Comparison of ENCODE assay signal across 28 mouse cellular contexts in genomic region chr2:44535136-44535675, GRCm38 (mm10).
A peak's percentile ranks its signal among the peaks of the same experiment; 100 is the strongest.
DNase-seq lines count a peak whose midpoint lies in the region; ATAC-seq and TF ChIP-seq lines count a peak whose summit lies in the region.
"Had no signal": no experiment of that assay in that cellular context is flagged by ENCODE, and none has a peak within 500 bp of the region (broad histone marks: within the 10 kb centered on the region; RNA-seq: fewer than 3 reads in every experiment).

No protein-coding gene starts in this region.

- intact Hi-C loops in gastrocnemius, adult 2 months (cut with DNase I) = no loop called here

- 0 out of 2 replicates have a peak, but pooled peaks cover 7% of the 10 kb centered on the region for H3K4me1 ChIP-seq in heart, postnatal 0 days (ENCODE audit: control insufficient read depth, insufficient read depth)
- no peaks in the 10 kb centered on the region for H3K4me1 ChIP-seq in heart, embryonic 11.5 days (ENCODE audit: control insufficient read depth, insufficient read depth, low read length)
- no peaks in the 10 kb centered on the region for H3K4me1 ChIP-seq in lung, postnatal 0 days (ENCODE audit: insufficient read depth, low read depth, low read length)
- H3K4me1 ChIP-seq in lung, adult 2 months (ENCODE audit: control insufficient read depth, insufficient read depth, low read length) = no peaks in the 10 kb centered on the region
- H3K4me1 ChIP-seq: hindbrain, embryonic 15.5 days; liver, embryonic 12.5 days; midbrain, embryonic 15.5 days; neural tube, embryonic 13.5 days; stomach, embryonic 15.5 days had no signal

- H3K9me3 ChIP-seq in heart, postnatal 0 days (replicated peaks; ENCODE audit: control insufficient read depth, low read length) = no peaks in the 10 kb centered on the region
- H3K9me3 ChIP-seq in heart, embryonic 11.5 days (replicated peaks; ENCODE audit: control insufficient read depth, low read length) = no peaks in the 10 kb centered on the region
- H3K9me3 ChIP-seq in lung, postnatal 0 days (ENCODE audit: low read length) = no peaks in the 10 kb centered on the region
- H3K9me3 ChIP-seq: forebrain, embryonic 10.5 days; heart, embryonic 13.5 days; hindbrain, embryonic 15.5 days; limb, embryonic 13.5 days; liver, embryonic 12.5 days; midbrain, embryonic 15.5 days; neural tube, embryonic 13.5 days; stomach, embryonic 15.5 days had no signal

- no peak for ATAC-seq in heart, postnatal 0 days (ENCODE audit: insufficient read depth, low read depth)
- no peak for ATAC-seq in heart, embryonic 11.5 days (replicated peaks; ENCODE audit: insufficient number of reproducible peaks, low FRiP score, low TSS enrichment)
- no peak for ATAC-seq in lung, postnatal 0 days
- ATAC-seq: forebrain, embryonic 16.5 days; intestine, embryonic 16.5 days; liver, embryonic 12.5 days; midbrain, embryonic 15.5 days had no signal

- H3K27ac ChIP-seq in gastrocnemius, adult 2 months = peak overlapping the region; percentile 50
- H3K27ac ChIP-seq in heart, postnatal 0 days (ENCODE audit: low read depth) = peak overlapping the region; percentile 44; the same call in 1 of the 2 replicates
- H3K27ac ChIP-seq in heart, embryonic 11.5 days (ENCODE audit: low read depth, low read length) = no peak overlapping the region
- H3K27ac ChIP-seq in lung, postnatal 0 days (ENCODE audit: low read length) = no peak overlapping the region
- H3K27ac ChIP-seq: forebrain, embryonic 10.5 days; heart, embryonic 13.5 days; hindbrain, embryonic 15.5 days; limb, embryonic 13.5 days; liver, embryonic 12.5 days; midbrain, embryonic 15.5 days; neural tube, embryonic 13.5 days; stomach, embryonic 15.5 days had no signal

- no peak for TF ChIP-seq POLR2A in lung, adult 2 months (IDR thresholded peaks at IDR 0.05; ENCODE audit: borderline replicate concordance, extremely low read depth, low read depth, low read length)

- H3K27me3 ChIP-seq in heart, postnatal 0 days (ENCODE audit: control insufficient read depth, insufficient read depth, low read length) = no peaks in the 10 kb centered on the region
- no peaks in the 10 kb centered on the region for H3K27me3 ChIP-seq in heart, embryonic 11.5 days (ENCODE audit: control insufficient read depth, insufficient read depth, low read length)
- no peaks in the 10 kb centered on the region for H3K27me3 ChIP-seq in lung, postnatal 0 days (replicated peaks; ENCODE audit: insufficient read depth, low read length)
- H3K27me3 ChIP-seq: heart, embryonic 13.5 days; hindbrain, embryonic 15.5 days; limb, embryonic 13.5 days; liver, embryonic 12.5 days; midbrain, embryonic 15.5 days; neural tube, embryonic 13.5 days; stomach, embryonic 15.5 days had no signal

- no peaks in the 10 kb centered on the region for H3K36me3 ChIP-seq in heart, postnatal 0 days (replicated peaks; ENCODE audit: control insufficient read depth, insufficient read depth, low read length)
- H3K36me3 ChIP-seq in heart, embryonic 11.5 days (ENCODE audit: control insufficient read depth, insufficient read depth, low read length) = no peaks in the 10 kb centered on the region
- H3K36me3 ChIP-seq in lung, postnatal 0 days (ENCODE audit: insufficient read depth, low read length) = no peaks in the 10 kb centered on the region
- H3K36me3 ChIP-seq: forebrain, embryonic 10.5 days; heart, embryonic 13.5 days; hindbrain, embryonic 15.5 days; limb, embryonic 13.5 days; liver, embryonic 12.5 days; midbrain, embryonic 15.5 days; neural tube, embryonic 13.5 days; stomach, embryonic 15.5 days had no signal

- no peak overlapping the region for H3K9ac ChIP-seq in heart, postnatal 0 days (replicated peaks; ENCODE audit: low read depth, low read length)
- no peak overlapping the region for H3K9ac ChIP-seq in heart, embryonic 11.5 days (ENCODE audit: low read depth, low read length)
- no peak overlapping the region for H3K9ac ChIP-seq in lung, postnatal 0 days (replicated peaks; ENCODE audit: low read depth)
- H3K9ac ChIP-seq: heart, embryonic 13.5 days; hindbrain, embryonic 15.5 days; limb, embryonic 13.5 days; liver, embryonic 12.5 days; midbrain, embryonic 15.5 days; neural tube, embryonic 13.5 days; stomach, embryonic 15.5 days had no signal

- no peak overlapping the region; the same call in 1 of the 2 replicates for H3K4me3 ChIP-seq in gastrocnemius, adult 2 months
- H3K4me3 ChIP-seq in heart, postnatal 0 days (ENCODE audit: low read depth, low read length) = no peak overlapping the region
- H3K4me3 ChIP-seq in heart, embryonic 11.5 days (ENCODE audit: low read depth, low read length) = no peak overlapping the region
- no peak overlapping the region for H3K4me3 ChIP-seq in lung, postnatal 0 days (ENCODE audit: low read depth, low read length)
- H3K4me3 ChIP-seq in lung, adult 2 months (replicated peaks; ENCODE audit: extremely low read depth, low read depth, low read length) = no peak overlapping the region
- H3K4me3 ChIP-seq: forebrain, embryonic 10.5 days; heart, embryonic 13.5 days; hindbrain, embryonic 15.5 days; limb, embryonic 13.5 days; liver, embryonic 12.5 days; midbrain, embryonic 15.5 days; myocyte; neural tube, embryonic 13.5 days; stomach, embryonic 15.5 days had no signal

- H3K4me2 ChIP-seq in heart, postnatal 0 days (ENCODE audit: low read depth, low read length) = peak overlapping the region; percentile 4; the same call in 1 of the 2 replicates
- no peak overlapping the region for H3K4me2 ChIP-seq in heart, embryonic 11.5 days
- no peak overlapping the region for H3K4me2 ChIP-seq in lung, postnatal 0 days (replicated peaks; ENCODE audit: low read depth, low read length)
- H3K4me2 ChIP-seq: heart, embryonic 13.5 days; hindbrain, embryonic 15.5 days; limb, embryonic 13.5 days; liver, embryonic 12.5 days; midbrain, embryonic 15.5 days; neural tube, embryonic 13.5 days; stomach, embryonic 15.5 days had no signal

- DNase-seq in gastrocnemius, adult 2 months = no peak
- DNase-seq in gastrocnemius, postnatal 10 days = no peak
- no peak for DNase-seq in heart, postnatal 0 days (ENCODE audit: low spot score)
- DNase-seq in lung, postnatal 0 days (ENCODE audit: low spot score) = peak; percentile 14
- no peak for DNase-seq in lung, adult 2 months
- DNase-seq in ZHBTc4 (ENCODE audit: low read depth, low spot score) = peak; percentile 3
- DNase-seq: adrenal gland, postnatal 36 days; cerebellum, adult 11 months; kidney, adult 9 months; kidney, postnatal 36 days; layer of hippocampus, postnatal 36 days; lung, adult 18-20 months; lung, postnatal 4 days; right cerebral cortex, adult 18-20 months; thymus, adult 2 months; thymus, postnatal 4 days had no signal

- no peak for TF ChIP-seq CTCF in gastrocnemius, adult 2 months (IDR thresholded peaks at IDR 0.05)
- no peak for TF ChIP-seq CTCF in heart, postnatal 0 days (IDR thresholded peaks at IDR 0.05; ENCODE audit: low read depth)
- no peak for TF ChIP-seq CTCF in lung, postnatal 0 days (IDR thresholded peaks at IDR 0.05)
- TF ChIP-seq CTCF in lung, adult 2 months (IDR thresholded peaks at IDR 0.05; ENCODE audit: insufficient read depth, low read length) = no peak

- WGBS in heart, postnatal 0 days = 40% methylated on average over 10 of the region's 10 CpGs
- 75% methylated on average over 10 of the region's 10 CpGs for WGBS in heart, embryonic 11.5 days (ENCODE audit: insufficient replicate concordance)
- 73% methylated on average over 10 of the region's 10 CpGs for WGBS in lung, postnatal 0 days
- WGBS in lung, adult 2 months = 75% methylated on average over 10 of the region's 10 CpGs

- TF ChIP-seq EP300 in heart, postnatal 0 days (IDR thresholded peaks at IDR 0.05; ENCODE audit: low read depth) = no peak
- no peak for TF ChIP-seq EP300 in lung, postnatal 0 days (IDR thresholded peaks at IDR 0.05)

Comparison
In these comparisons a context has a peak if more than half of its experiments do, and no peak if none do; other contexts are left out.
1. DNase-seq: peak in lung, postnatal 0 days (single experiment) and ZHBTc4 (single experiment); none in gastrocnemius, adult 2 months (single experiment), gastrocnemius, postnatal 10 days (single experiment), heart, postnatal 0 days (single experiment) and lung, adult 2 months (single experiment).
2. H3K27ac ChIP-seq: peak in gastrocnemius, adult 2 months (single experiment) and heart, postnatal 0 days (single experiment); none in heart, embryonic 11.5 days (single experiment) and lung, postnatal 0 days (single experiment).